Mouse (Mus musculus) neural tube, embryonic 11.5 days (tissue): ENCODE data around the gene Kremen1. TPM values are rescaled to one million over a fixed set of nuclear protein-coding genes. Genes with fewer than 3 reads are reported as not detected.
A peak's percentile ranks its signal among the peaks of the same experiment; 100 is the strongest.

ENCODE experiments used
- ATAC-seq: fragments of 200-750 bp; cut with Nextera tagmentation; 2 replicates; pipeline ENCODE4 v1.8.0; 2017; ENCODE audit warnings: moderate number of reproducible peaks, mild to moderate bottlenecking, moderate TSS enrichment, moderate library complexity; ENCODE audit not compliant: insufficient read depth, low FRiP score, low TSS enrichment
- DNase-seq: peaks from one replicate; pipeline ENCODE4 v3.0.0-alpha.2; 2015; ENCODE audit warnings: low spot score
- H3K27ac ChIP-seq: fragments of 300-500 bp; sonication (generic); 2 replicates; pipeline ENCODE4 v1.5.1; 2014; ENCODE audit warnings: low read depth, mild to moderate bottlenecking, low read length
- H3K27me3 ChIP-seq: fragments of 300-500 bp; sonication (generic); 2 replicates; pipeline ENCODE4 v1.6.1; 2014; ENCODE audit warnings: mild to moderate bottlenecking, low read length, mixed read lengths; ENCODE audit not compliant: control insufficient read depth, insufficient read depth
- H3K36me3 ChIP-seq: fragments of 300-500 bp; sonication (generic); 2 replicates; pipeline ENCODE4 v1.6.1; 2014; ENCODE audit warnings: mild to moderate bottlenecking, low read length, moderate library complexity, mixed read lengths; ENCODE audit not compliant: control insufficient read depth, insufficient read depth
- H3K4me1 ChIP-seq: fragments of 300-500 bp; sonication (generic); 2 replicates; pipeline ENCODE4 v1.6.1; 2014; ENCODE audit warnings: low read length, mixed read lengths; ENCODE audit not compliant: control insufficient read depth, insufficient read depth
- H3K4me2 ChIP-seq: fragments of 300-500 bp; sonication (generic); 2 replicates; pipeline ENCODE4 v1.6.1; 2014; ENCODE audit warnings: low read depth, mild to moderate bottlenecking, moderate library complexity
- H3K4me3 ChIP-seq: fragments of 300-500 bp; sonication (generic); 2 replicates; pipeline ENCODE4 v1.5.1; 2014; ENCODE audit warnings: low read depth, low read length
- H3K9ac ChIP-seq: fragments of 300-500 bp; sonication (generic); 2 replicates; pipeline ENCODE4 v1.6.1; 2014; ENCODE audit warnings: mild to moderate bottlenecking, low read length
- H3K9me3 ChIP-seq: fragments of 300-500 bp; sonication (generic); 2 replicates; pipeline ENCODE4 v1.6.1; 2016; ENCODE audit warnings: low read length; ENCODE audit not compliant: control insufficient read depth
- WGBS: fragments of 180-500 bp; shearing (Covaris S2); extraction: QIAGEN DNeasy Blood & Tissue Kit; methylation state at CpG from one replicate; pipeline ENCODE4 v1.1.7; 2014; 5-methylcytosine and 5-hydroxymethylcytosine counted together
- polyA plus RNA-seq: library from polyadenylated mRNA; unstranded; fragments of >200 nt; fragmentation: Nextera tagmentation; extraction: Ambion mirVana; gene quantifications from 2 replicates; pipeline ENCODE4 v1.2.1, GENCODE M21; 2014

The Kremen1 gene
- polyA plus RNA-seq, 1 experiment from 2014 or later = 9.6 TPM

DNA sequence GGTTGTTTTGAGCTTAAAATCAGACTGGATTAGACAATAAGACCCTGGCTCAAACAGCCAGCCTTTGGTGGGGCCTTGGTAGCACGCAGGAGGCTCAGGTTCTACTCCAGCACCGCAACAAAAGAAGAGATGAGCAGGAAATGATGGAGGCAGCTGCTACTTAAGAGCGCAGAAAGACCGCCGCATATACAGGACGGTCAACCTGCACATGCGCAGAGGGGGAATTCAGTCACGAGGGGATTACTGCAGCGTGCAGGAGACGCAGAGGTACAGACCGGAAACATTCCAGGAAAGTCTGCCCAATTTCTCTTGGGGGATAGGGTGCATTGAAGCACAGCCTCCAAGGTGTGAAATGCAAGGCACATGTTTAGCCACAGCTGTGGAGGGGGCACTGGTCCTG is 103.3 kb downstream of the Kremen1 start:
- 86% methylated on average over 11 of the region's 11 CpGs for WGBS

DNA sequence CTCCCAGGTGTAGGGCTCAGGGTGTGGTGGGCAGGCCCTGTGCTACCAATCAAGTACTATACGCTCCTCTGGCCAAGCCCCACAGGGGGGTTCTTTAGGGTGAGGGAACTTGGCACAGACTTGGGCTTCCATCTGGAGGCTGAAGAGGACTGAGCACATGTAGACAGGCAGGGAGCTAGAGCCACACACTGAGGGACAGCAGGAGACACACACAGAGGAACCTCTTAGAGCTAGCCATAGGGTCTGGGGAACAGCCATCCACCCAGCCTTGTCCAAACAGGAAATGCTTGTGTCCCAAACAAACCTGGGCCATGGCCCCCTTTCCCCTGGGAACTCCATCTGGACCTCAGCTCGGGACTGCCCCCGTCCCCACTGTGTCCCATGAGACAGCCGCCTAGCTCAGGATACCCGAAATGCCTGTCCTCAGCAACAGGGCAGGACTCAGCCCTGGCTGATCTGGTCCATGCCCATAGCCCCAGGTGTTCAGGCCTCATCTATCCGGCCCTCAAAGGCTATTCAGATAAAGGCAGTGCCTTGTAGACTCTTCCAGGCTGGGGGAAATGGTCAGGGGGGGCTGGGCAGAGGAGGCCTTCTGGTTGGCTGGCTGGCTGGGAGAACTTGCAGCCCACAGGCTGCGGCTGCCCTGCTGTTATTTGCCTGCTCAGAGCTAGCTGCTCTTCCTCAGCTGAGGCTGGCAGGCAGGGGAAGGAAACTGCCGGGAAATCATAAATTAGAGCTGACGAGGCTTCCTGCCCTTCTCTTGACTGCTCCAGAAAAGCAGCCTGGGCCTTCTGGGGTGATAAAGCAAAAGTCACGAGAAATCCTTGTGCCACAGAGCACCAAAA is 106.2 kb downstream of the Kremen1 start:
- no peaks in the 10 kb centered on the region for H3K36me3 ChIP-seq
- H3K9me3 ChIP-seq = no peaks in the 10 kb centered on the region
- no peak overlapping the region for H3K4me2 ChIP-seq
- H3K27ac ChIP-seq = 0 out of 2 replicates have a peak overlapping the region, but pooled peaks have one; percentile 27
- DNase-seq (no peak), ATAC-seq (no peak)
- no peak overlapping the region for H3K4me3 ChIP-seq
- H3K27me3 ChIP-seq = 0 out of 2 replicates have a peak, but pooled peaks cover 2% of the 10 kb centered on the region
- 28% methylated on average over 10 of the region's 10 CpGs for WGBS
- peaks cover 12% of the 10 kb centered on the region for H3K4me1 ChIP-seq
- H3K9ac ChIP-seq = peak overlapping the region; percentile 26; the same call in 1 of the 2 replicates

More for the DNA sequence above, 103.3 kb downstream of the Kremen1 start:
- no peaks in the 10 kb centered on the region for H3K27me3 ChIP-seq
- DNase-seq (no peak), ATAC-seq (no peak)
- H3K9ac ChIP-seq = no peak overlapping the region
- H3K4me3 ChIP-seq = no peak overlapping the region
- H3K4me2 ChIP-seq = no peak overlapping the region
- no peaks in the 10 kb centered on the region for H3K9me3 ChIP-seq
- no peak overlapping the region for H3K27ac ChIP-seq
- H3K4me1 ChIP-seq = peaks cover 5% of the 10 kb centered on the region; the same call in 1 of the 2 replicates
- H3K36me3 ChIP-seq = no peaks in the 10 kb centered on the region

DNA sequence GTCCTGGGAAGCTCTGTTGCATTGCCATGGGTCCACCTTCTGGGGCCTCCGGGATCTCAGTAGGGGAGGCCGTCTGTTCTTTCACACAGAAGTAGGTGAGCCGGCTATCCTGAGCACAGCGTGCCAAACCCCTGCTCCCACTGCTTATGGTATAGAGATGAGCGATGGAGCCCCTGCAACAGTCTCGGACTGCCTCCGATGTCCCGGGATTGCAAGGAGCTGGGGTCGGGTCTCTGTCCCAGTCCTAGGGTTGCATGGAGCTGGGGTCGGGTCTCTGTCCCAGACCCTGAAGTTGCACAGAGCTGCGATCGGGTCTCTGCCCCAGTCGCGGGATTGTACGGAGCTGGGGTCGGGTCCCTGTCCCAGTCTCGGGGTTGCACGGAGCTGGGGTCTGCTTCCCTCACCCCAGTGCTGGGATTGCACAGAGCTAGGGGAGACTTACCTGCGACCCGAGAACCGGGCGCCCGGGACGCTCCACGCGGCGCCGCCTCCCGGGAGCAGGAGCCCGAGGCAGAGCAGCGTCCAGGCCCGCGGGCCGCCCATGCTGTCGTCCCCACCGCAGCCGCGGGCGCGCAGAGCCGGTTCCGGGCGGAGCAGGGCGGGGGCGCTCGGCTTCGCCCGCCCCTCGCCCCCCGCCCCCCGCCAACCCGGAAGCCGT is 109.5 kb downstream of the Kremen1 start, which contains the start of gene Emid1:
Gene Emid1, minus strand, starts transcription at position 578 of the 658 bp plus-strand sequence.
- H3K27ac ChIP-seq = no peak within 1 kb of the TSS
- DNase-seq = peak; percentile 68

DNA sequence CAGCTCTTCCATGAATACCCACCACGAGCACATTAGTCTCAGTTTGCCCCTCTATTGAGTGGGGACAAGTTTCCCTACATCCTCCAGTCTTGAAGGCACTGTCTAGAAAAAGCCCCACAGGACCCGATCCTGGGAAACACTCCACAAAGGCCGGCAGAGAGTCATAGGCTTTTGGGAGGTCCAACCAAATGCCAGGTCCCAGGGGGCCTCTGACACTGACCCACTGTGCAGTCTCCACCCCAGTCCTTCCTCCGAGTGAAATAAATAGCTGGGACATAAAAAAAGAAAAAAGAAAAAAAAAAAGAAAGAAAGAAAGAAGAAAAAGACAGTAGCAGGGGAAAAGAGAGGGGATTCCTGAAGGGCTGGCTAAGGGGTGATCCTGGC is 110.1 kb downstream of the Kremen1 start:
- H3K27ac ChIP-seq = no peak overlapping the region
- H3K9me3 ChIP-seq = no peaks in the 10 kb centered on the region
- H3K4me1 ChIP-seq = peaks cover 25% of the 10 kb centered on the region
- peak overlapping the region; percentile 58 for H3K4me3 ChIP-seq
- DNase-seq = no peak
- H3K4me2 ChIP-seq = peak overlapping the region; percentile 91
- H3K9ac ChIP-seq = peak overlapping the region; percentile 79
- H3K27me3 ChIP-seq = 0 out of 2 replicates have a peak, but pooled peaks cover 2% of the 10 kb centered on the region
- WGBS = 14% methylated on average over 4 of the region's 4 CpGs
- no peaks in the 10 kb centered on the region for H3K36me3 ChIP-seq
- ATAC-seq = no peak

More for the DNA sequence above, 109.5 kb downstream of the Kremen1 start, which contains the start of gene Emid1:
- Histone ChIP-seq H3K36me3 (no peaks in the 10 kb centered on the region), H3K4me3 (peak within 1 kb of the TSS; percentile 58), H3K4me1 (peaks cover 25% of the 10 kb centered on the region), H3K9ac (peak within 1 kb of the TSS; percentile 79), H3K27me3 (0 out of 2 replicates have a peak, but pooled peaks cover 2% of the 10 kb centered on the region), H3K4me2 (peak within 1 kb of the TSS; percentile 91), H3K9me3 (no peaks in the 10 kb centered on the region)
- ATAC-seq = peak; percentile 36; the same call in 1 of the 2 replicates
- 0% methylated on average over 43 of the region's 53 CpGs for WGBS

DNA sequence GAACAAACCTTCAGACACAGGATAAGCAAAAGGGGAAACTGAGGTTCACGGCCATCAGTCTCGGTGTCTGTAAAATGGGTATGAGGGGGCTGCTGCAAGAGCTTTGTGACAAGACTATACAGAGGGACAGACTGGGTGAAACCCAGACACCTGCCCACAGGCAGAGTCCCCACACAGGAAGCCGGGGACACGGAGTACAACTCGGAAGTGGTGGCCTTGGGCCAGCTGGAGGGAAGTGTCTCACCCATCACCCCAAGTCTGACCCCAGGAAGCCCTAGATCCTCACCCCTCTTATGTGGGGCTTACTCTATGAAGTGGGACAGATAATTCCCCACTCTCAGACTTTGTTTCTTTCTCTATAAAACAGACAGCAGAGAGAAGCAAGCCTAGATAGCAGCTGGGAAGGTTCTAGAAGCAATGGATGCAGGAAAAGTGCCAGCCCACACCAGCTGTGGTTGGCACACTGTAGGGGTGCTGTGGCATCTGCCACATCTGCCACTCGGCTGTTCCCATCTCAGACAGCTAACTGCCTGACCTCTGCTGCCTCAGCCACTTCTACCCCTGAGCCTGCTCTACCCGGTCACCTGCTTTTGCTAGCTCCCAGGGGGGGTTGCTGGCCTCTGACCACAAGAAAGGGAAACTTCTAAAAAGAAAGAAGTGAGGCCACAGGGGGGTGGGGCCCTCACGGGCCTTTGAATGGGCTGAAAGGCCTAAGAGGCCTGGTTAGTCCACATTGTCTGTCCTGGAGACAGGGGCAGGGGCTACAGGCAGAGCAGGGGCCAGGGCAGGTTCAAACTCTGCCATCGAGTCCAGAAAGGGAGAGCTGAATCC is 110.7 kb downstream of the Kremen1 start:
- 0 out of 2 replicates have a peak, but pooled peaks cover 2% of the 10 kb centered on the region for H3K27me3 ChIP-seq
- no peaks in the 10 kb centered on the region for H3K36me3 ChIP-seq
- H3K4me1 ChIP-seq = peaks cover 25% of the 10 kb centered on the region
- H3K4me3 ChIP-seq = no peak overlapping the region; the same call in 1 of the 2 replicates
- H3K9me3 ChIP-seq = no peaks in the 10 kb centered on the region
- WGBS = 55% methylated on average over 9 of the region's 9 CpGs
- ATAC-seq = no peak
- H3K4me2 ChIP-seq = peak overlapping the region; percentile 91; the same call in 1 of the 2 replicates
- DNase-seq = peak; percentile 37
- no peak overlapping the region for H3K9ac ChIP-seq
- H3K27ac ChIP-seq = no peak overlapping the region

DNA sequence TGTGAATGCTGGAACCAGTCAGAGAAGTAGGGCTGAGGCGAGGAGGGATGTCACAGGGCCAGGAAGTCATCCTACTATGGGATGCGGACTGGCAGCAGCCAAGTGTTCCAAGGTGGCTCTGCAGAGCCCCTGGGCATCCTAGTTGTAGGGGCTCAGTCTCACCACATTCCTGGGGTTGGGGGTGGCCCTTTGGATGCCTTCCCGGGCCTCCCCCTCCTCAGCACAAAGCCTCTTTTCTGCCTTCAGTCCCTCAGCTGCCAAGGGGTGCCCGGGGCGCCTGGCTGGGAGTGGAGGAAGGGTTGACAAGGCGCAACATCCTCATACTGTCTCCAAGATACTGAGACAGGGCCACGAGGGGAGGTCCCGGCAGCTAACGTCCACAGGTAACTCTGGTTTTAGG is 111.4 kb downstream of the Kremen1 start:
- Histone ChIP-seq H3K4me2 (no peak overlapping the region), H3K4me3 (no peak overlapping the region), H3K9ac (no peak overlapping the region), H3K4me1 (peaks cover 20% of the 10 kb centered on the region), H3K27me3 (0 out of 2 replicates have a peak, but pooled peaks cover 2% of the 10 kb centered on the region), H3K27ac (no peak overlapping the region), H3K36me3 (no peaks in the 10 kb centered on the region), H3K9me3 (no peaks in the 10 kb centered on the region)
- 77% methylated on average over 8 of the region's 9 CpGs for WGBS
- DNase-seq (no peak), ATAC-seq (no peak)

DNA sequence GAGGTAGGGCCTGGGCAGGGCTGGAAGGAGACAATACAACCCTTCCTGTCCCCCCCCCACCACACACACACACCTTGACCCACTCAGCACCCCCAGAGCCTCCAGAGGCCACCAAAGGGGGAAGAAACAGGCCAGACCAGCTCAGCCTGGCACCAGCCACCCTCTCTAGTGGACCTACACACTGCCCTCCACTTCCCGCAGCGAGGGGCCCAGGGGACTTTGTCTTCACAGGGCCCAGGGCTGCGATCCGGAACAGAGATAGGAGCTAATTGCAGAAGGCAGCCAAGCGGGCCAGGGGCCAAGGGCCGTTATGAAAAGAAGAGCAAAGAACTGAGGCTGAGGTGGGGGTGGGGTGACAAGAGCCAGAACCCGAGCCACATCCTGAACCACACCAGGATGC is 112.1 kb downstream of the Kremen1 start:
- Histone ChIP-seq H3K4me3 (no peak overlapping the region), H3K27me3 (0 out of 2 replicates have a peak, but pooled peaks cover 2% of the 10 kb centered on the region), H3K9me3 (no peaks in the 10 kb centered on the region), H3K4me1 (peaks cover 20% of the 10 kb centered on the region), H3K36me3 (no peaks in the 10 kb centered on the region), H3K4me2 (no peak overlapping the region), H3K27ac (0 out of 2 replicates have a peak overlapping the region, but pooled peaks have one; percentile 27), H3K9ac (peak overlapping the region; percentile 26)
- WGBS = 37% methylated on average over 7 of the region's 7 CpGs
- ATAC-seq = no peak
- DNase-seq = no peak

DNA sequence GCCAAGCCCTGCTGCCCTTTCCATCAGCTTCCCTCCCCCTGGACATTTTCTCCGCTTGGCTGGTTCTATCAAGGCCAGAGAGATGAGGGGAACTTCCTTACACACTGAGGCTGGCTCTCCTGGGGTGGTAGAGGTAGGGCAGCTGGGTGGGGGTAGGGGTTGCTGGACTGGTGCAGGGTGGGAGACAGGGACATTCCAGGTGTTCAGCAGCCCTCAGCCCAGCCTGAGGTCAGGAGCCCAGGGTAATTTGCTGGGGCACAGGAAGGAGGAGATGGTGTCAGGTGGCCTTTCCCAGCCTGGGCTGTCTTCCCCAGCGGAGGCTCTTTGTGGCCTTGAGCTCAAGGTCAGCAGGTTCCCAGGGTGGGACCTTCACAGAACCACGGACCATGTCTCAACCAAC is 115.8 kb downstream of the Kremen1 start:
- Histone ChIP-seq H3K36me3 (no peaks in the 10 kb centered on the region), H3K9me3 (no peaks in the 10 kb centered on the region), H3K27me3 (no peaks in the 10 kb centered on the region), H3K4me2 (no peak overlapping the region), H3K4me1 (peaks cover 16% of the 10 kb centered on the region), H3K9ac (no peak overlapping the region), H3K4me3 (no peak overlapping the region), H3K27ac (no peak overlapping the region)
- 53% methylated on average over 3 of the region's 3 CpGs for WGBS
- DNase-seq = no peak
- ATAC-seq = no peak
